Mouse (Mus musculus): ENCODE results near the gene Zfp354b.

DNA sequence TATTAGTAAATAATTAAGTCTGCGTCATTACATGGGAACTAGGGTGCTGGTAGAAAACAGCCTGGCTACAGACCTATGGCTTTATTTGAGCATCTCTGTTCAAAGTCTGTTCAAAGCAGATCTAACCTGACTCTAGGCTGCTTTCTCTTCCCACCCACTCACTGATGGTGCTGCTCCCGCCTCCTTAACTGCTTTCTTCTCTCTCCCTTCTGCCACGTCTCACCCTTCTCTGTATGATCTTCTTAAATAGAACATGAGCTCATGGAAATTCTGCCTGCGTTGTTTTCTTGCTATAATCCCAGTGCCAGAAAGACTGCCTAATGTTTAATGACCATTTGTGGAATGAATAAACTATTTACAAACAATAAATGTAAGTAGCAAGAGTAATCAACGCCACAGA is 23.3 kb downstream of the Zfp354b start:
- no peak for TF ChIP-seq POLR2A (IDR thresholded peaks at IDR 0.05; ENCODE audit: control insufficient read depth, extremely low read depth, insufficient read depth, low read length, poor library complexity)
- no peak for TF ChIP-seq CTCF (IDR thresholded peaks at IDR 0.05; ENCODE audit: borderline replicate concordance, control insufficient read depth, extremely low read depth, insufficient read depth, low read length, poor library complexity)

All from thymus, adult 2 months (tissue).